Mouse (Mus musculus) heart, embryonic 16.5 days (tissue): ENCODE data around the gene Vegfb. TPM values are rescaled to one million over a fixed set of nuclear protein-coding genes. Genes with fewer than 3 reads are reported as not detected.

Experiments
- ATAC-seq: fragments of 200-750 bp; cut with Nextera tagmentation; replicated peaks from 2 replicates; pipeline ENCODE4 v1.8.0; 2017; ENCODE audit warnings: moderate number of reproducible peaks; ENCODE audit not compliant: insufficient read depth, low FRiP score; ENCODE audit errors: extremely low read depth
- H3K27ac ChIP-seq: fragments of 300-500 bp; sonication (generic); 2 replicates; pipeline ENCODE4 v1.5.1; 2014; ENCODE audit warnings: mild to moderate bottlenecking, low read length, control low read depth, moderate library complexity
- H3K27me3 ChIP-seq: fragments of 300-500 bp; sonication (generic); 2 replicates; pipeline ENCODE4 v1.6.1; 2014; ENCODE audit warnings: low read length, mixed read lengths; ENCODE audit not compliant: control insufficient read depth, insufficient read depth
- H3K36me3 ChIP-seq: fragments of 300-500 bp; sonication (generic); 2 replicates; pipeline ENCODE4 v1.6.1; 2014; ENCODE audit not compliant: control insufficient read depth, insufficient read depth
- H3K4me1 ChIP-seq: fragments of 300-500 bp; sonication (generic); 2 replicates; pipeline ENCODE4 v1.6.1; 2014; ENCODE audit warnings: low read length, mixed read lengths; ENCODE audit not compliant: control insufficient read depth, insufficient read depth
- H3K4me2 ChIP-seq: fragments of 300-500 bp; sonication (generic); 2 replicates; pipeline ENCODE4 v1.6.1; 2014; ENCODE audit warnings: low read depth, mild to moderate bottlenecking, control low read depth, low read length
- H3K4me3 ChIP-seq: fragments of 300-500 bp; sonication (generic); 2 replicates; pipeline ENCODE4 v1.5.1; 2014; ENCODE audit warnings: mild to moderate bottlenecking, control low read depth, low read length
- H3K9ac ChIP-seq: fragments of 300-500 bp; sonication (generic); 2 replicates; pipeline ENCODE4 v1.6.1; 2014; ENCODE audit warnings: low read length, control low read depth
- H3K9me3 ChIP-seq: fragments of 300-500 bp; sonication (generic); replicated peaks from 2 replicates; pipeline ENCODE4 v1.6.1; 2016; ENCODE audit warnings: low read length; ENCODE audit not compliant: control insufficient read depth
- WGBS: fragments of 180-500 bp; shearing (Covaris S2); extraction: QIAGEN DNeasy Blood & Tissue Kit; methylation state at CpG from one replicate; pipeline ENCODE4 v1.1.7; 2014; 5-methylcytosine and 5-hydroxymethylcytosine counted together
- polyA plus RNA-seq: library from polyadenylated mRNA; unstranded; fragments of >200 nt; fragmentation: Nextera tagmentation; extraction: Ambion mirVana; gene quantifications from 2 replicates; pipeline ENCODE4 v1.2.1, GENCODE M21; 2015

Vegfb gene
- polyA plus RNA-seq, 1 experiment from 2014 or later = 123 TPM

DNA sequence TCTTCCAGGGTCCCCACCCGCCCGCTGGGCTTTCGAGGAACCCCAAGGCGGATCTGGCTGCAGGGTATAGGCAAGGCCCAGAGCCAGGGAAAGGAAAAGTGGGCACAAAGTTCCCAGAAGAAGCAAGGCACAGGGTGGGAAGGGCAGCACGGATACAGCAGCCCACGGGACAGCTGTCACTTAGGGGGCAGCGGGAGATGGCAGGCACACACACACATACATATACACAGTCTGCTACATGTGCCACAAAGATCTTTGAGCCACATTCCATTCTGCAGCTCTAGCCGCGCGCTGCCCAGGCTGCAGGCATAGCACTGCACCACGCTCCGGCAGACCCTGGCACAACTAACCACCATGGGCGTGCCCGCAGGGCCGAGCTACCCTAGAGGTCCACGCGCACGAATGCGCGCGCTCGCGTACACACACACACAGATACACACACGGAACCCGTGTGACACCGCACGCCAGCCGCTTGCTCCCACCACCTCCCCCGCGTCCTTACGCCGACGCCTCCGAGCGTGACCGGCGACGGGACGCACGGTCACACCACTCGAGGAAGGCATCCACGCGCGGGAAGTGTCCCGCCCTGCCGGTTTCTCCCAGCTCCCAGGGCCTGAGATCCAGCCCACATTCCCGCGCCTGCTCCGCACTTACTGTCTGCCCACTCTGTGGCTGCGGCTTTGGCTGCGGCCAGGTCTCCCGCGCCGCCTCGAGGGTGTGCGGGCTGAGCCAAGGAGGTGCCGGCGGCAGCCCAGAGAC, 53.8 kb downstream of the Vegfb start:
- WGBS = 5% methylated on average over 58 of the region's 58 CpGs
- peak; percentile 64 for ATAC-seq

DNA sequence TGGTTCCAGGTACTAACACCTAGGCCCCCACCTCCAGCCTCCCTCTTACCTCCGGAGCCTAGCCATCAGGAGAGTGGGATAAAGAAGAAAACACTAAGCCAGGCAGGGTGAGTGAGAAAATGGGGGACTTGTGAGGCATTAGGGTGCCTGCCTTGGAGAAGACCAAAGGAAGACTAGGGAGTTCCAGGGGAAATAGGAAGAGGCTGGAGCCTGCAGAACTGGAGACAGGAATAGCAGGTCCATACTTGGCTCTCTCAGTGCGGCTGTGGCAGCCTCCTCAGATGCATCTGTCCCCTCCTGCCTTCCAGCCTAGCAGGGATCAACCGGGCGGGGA, 54.4 kb downstream of the Vegfb start:
- Histone ChIP-seq H3K27me3 (peaks cover 53% of the 10 kb centered on the region), H3K4me1 (peaks cover 10% of the 10 kb centered on the region), H3K9ac (no peak overlapping the region; the same call in 1 of the 2 replicates), H3K27ac (no peak overlapping the region), H3K36me3 (no peaks in the 10 kb centered on the region), H3K4me3 (peak overlapping the region; percentile 48; the same call in 1 of the 2 replicates), H3K4me2 (peak overlapping the region; percentile 80), H3K9me3 (no peaks in the 10 kb centered on the region)
- 29% methylated on average over 4 of the region's 4 CpGs for WGBS
- no peak for ATAC-seq

More for the DNA sequence above, 53.8 kb downstream of the Vegfb start:
- H3K9ac ChIP-seq = peak overlapping the region; percentile 49
- H3K4me2 ChIP-seq = peak overlapping the region; percentile 80
- H3K27me3 ChIP-seq = peaks cover 51% of the 10 kb centered on the region
- no peaks in the 10 kb centered on the region for H3K36me3 ChIP-seq
- no peak overlapping the region for H3K27ac ChIP-seq
- H3K9me3 ChIP-seq = no peaks in the 10 kb centered on the region
- H3K4me3 ChIP-seq = peak overlapping the region; percentile 48
- H3K4me1 ChIP-seq = peaks cover 10% of the 10 kb centered on the region

Other genes with a start within 250 kb of the Vegfb start
- 20.0 and 20.5 TPM in 2 replicates for gene Rps6ka4, start 147.0 kb downstream of the Vegfb start, polyA plus RNA-seq
- 1.00 and 3.8 TPM in 2 replicates for gene Ccdc88b, start 129.4 kb downstream of the Vegfb start, polyA plus RNA-seq
- gene Trmt112, start 78.0 kb downstream of the Vegfb start, polyA plus RNA-seq = 80.0 and 93.0 TPM in 2 replicates
- 383 and 415 TPM in 2 replicates for gene Prdx5, start 77.5 kb downstream of the Vegfb start, polyA plus RNA-seq
- gene Esrra, start 65.8 kb downstream of the Vegfb start, polyA plus RNA-seq = 43.4 and 48.2 TPM in 2 replicates
- 2.8 and 3.9 TPM in 2 replicates for gene Catsperz, start 62.3 kb downstream of the Vegfb start, polyA plus RNA-seq
- gene Kcnk4, start 53.1 kb downstream of the Vegfb start, polyA plus RNA-seq = 0.50 and 0.95 TPM in 2 replicates
- gene Bad, start 45.8 kb downstream of the Vegfb start, polyA plus RNA-seq = 58.4 and 59.2 TPM in 2 replicates
- gene Gpr137, start 45.2 kb downstream of the Vegfb start, polyA plus RNA-seq = 20.8 and 22.3 TPM in 2 replicates
- 68.9 and 104 TPM in 2 replicates for gene Ppp1r14b, start 12.7 kb downstream of the Vegfb start, polyA plus RNA-seq
- gene Plcb3, start 11.2 kb downstream of the Vegfb start, polyA plus RNA-seq = 16.8 and 21.1 TPM in 2 replicates
- 83.7 and 95.0 TPM in 2 replicates for gene Fkbp2, start 7.2 kb downstream of the Vegfb start, polyA plus RNA-seq
- 40.3 and 44.1 TPM in 2 replicates for gene Dnajc4, start 4.9 kb upstream of the Vegfb start, polyA plus RNA-seq
- 34.1 and 36.6 TPM in 2 replicates for gene Nudt22, start 8.5 kb upstream of the Vegfb start, polyA plus RNA-seq
- gene Trpt1, start 8.5 kb upstream of the Vegfb start, polyA plus RNA-seq = 17.0 and 17.3 TPM in 2 replicates
- gene Fermt3, start 31.8 kb upstream of the Vegfb start, polyA plus RNA-seq = 14.3 and 24.7 TPM in 2 replicates
- 195 and 202 TPM in 2 replicates for gene Stip1, start 52.3 kb upstream of the Vegfb start, polyA plus RNA-seq
- 61.0 and 64.3 TPM in 2 replicates for gene Macrod1, start 69.2 kb upstream of the Vegfb start, polyA plus RNA-seq
- gene Flrt1, start 118.1 kb upstream of the Vegfb start, polyA plus RNA-seq = 1.6 and 1.9 TPM in 2 replicates
- 140 and 141 TPM in 2 replicates for gene Otub1, start 218.7 kb upstream of the Vegfb start, polyA plus RNA-seq
- gene Cox8a, start 230.0 kb upstream of the Vegfb start, polyA plus RNA-seq = 1,892 and 2,285 TPM in 2 replicates